Mouse (Mus musculus) forebrain, embryonic 16.5 days (tissue): ENCODE measurements around the gene Krtap8-1. TPM values are rescaled to one million over a fixed set of nuclear protein-coding genes. Genes with fewer than 3 reads are reported as not detected.

Source experiments
- ATAC-seq: fragments of 200-750 bp; cut with Nextera tagmentation; 2 replicates; pipeline ENCODE4 v1.8.0; 2017; ENCODE audit warnings: mild to moderate bottlenecking, moderate library complexity
- H3K27ac ChIP-seq: fragments of 300-500 bp; sonication (generic); 2 replicates; pipeline ENCODE4 v1.5.1; 2014; ENCODE audit warnings: low read length, control low read depth
- H3K27me3 ChIP-seq: fragments of 300-500 bp; sonication (generic); replicated peaks from 2 replicates; pipeline ENCODE4 v1.6.1; 2014; ENCODE audit warnings: low read length; ENCODE audit not compliant: control insufficient read depth, insufficient read depth
- H3K36me3 ChIP-seq: fragments of 300-500 bp; sonication (generic); 2 replicates; pipeline ENCODE4 v1.6.1; 2014; ENCODE audit not compliant: control insufficient read depth, insufficient read depth
- H3K4me1 ChIP-seq: fragments of 300-500 bp; sonication (generic); replicated peaks from 2 replicates; pipeline ENCODE4 v1.6.1; 2014; ENCODE audit warnings: low read length; ENCODE audit not compliant: control insufficient read depth, insufficient read depth
- H3K4me2 ChIP-seq: fragments of 300-500 bp; sonication (generic); 2 replicates; pipeline ENCODE4 v1.6.1; 2014; ENCODE audit warnings: mild to moderate bottlenecking, low read length, control low read depth
- H3K4me3 ChIP-seq: fragments of 300-500 bp; sonication (generic); replicated peaks from 2 replicates; pipeline ENCODE4 v1.5.1; 2014; ENCODE audit warnings: mild to moderate bottlenecking, low read length, control low read depth
- H3K9ac ChIP-seq: fragments of 300-500 bp; sonication (generic); replicated peaks from 2 replicates; pipeline ENCODE4 v1.6.1; 2014; ENCODE audit warnings: low read depth, low read length, control low read depth
- H3K9me3 ChIP-seq: fragments of 300-500 bp; sonication (generic); 2 replicates; pipeline ENCODE4 v1.6.1; 2016; ENCODE audit warnings: low read length; ENCODE audit not compliant: control insufficient read depth
- WGBS: fragments of 180-500 bp; shearing (Covaris S2); extraction: QIAGEN DNeasy Blood & Tissue Kit; methylation state at CpG from one replicate; pipeline ENCODE4 v1.1.7; 2014; 5-methylcytosine and 5-hydroxymethylcytosine counted together
- polyA plus RNA-seq: library from polyadenylated mRNA; unstranded; fragments of >200 nt; fragmentation: Nextera tagmentation; extraction: Ambion mirVana; gene quantifications from 2 replicates; pipeline ENCODE4 v1.2.1, GENCODE M21; 2015

Gene Krtap8-1
- polyA plus RNA-seq, 1 experiment from 2014 or later: not detected

DNA sequence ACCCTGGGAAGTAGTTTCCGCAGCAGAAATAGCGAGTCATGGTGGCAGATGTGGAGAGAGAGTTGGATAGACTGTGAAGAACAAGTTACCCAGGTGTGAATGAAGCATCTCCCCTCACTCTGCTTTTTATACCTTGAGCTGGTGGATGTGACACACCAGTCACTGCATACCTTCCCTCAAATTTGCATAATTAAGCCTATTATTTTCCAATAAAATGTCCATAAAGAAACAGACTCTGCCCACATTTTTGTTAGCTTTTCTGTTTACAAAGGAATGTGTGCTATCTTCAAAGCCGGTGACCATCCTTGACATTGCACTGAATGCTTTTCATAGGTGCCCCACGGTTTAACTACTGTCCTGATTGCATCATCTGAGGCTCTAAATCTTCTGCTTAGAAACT is 20.5 kb upstream of the Krtap8-1 start, which contains the start of gene Krtap7-1:
Krtap7-1 (minus strand) TSS at position 101 of the 400 bp plus-strand sequence.
- Histone ChIP-seq H3K4me2 (no peak within 1 kb of the TSS), H3K36me3 (no peaks in the 10 kb centered on the region), H3K9ac (no peak within 1 kb of the TSS), H3K4me1 (peaks cover 6% of the 10 kb centered on the region), H3K27me3 (no peaks in the 10 kb centered on the region), H3K27ac (no peak within 1 kb of the TSS), H3K4me3 (no peak within 1 kb of the TSS), H3K9me3 (no peaks in the 10 kb centered on the region)
- 88% methylated on average over 4 of the region's 4 CpGs for WGBS
- ATAC-seq: no peak

GRCm38 (mm10) chr16:89503571-89503970 is 15.8 kb upstream of the Krtap8-1 start:
- ATAC-seq: no peak
- H3K27ac ChIP-seq: no peak overlapping the region
- no peak overlapping the region for H3K9ac ChIP-seq
- H3K9me3 ChIP-seq: no peaks in the 10 kb centered on the region
- 83% methylated on average over 2 of the region's 2 CpGs for WGBS
- no peaks in the 10 kb centered on the region for H3K36me3 ChIP-seq
- H3K27me3 ChIP-seq: no peaks in the 10 kb centered on the region
- H3K4me1 ChIP-seq: no peaks in the 10 kb centered on the region
- H3K4me2 ChIP-seq: no peak overlapping the region
- H3K4me3 ChIP-seq: no peak overlapping the region

GRCm38 (mm10) chr16:89501870-89502269 is 14.1 kb upstream of the Krtap8-1 start:
- 82% methylated on average over 5 of the region's 5 CpGs for WGBS
- Histone ChIP-seq H3K9ac (no peak overlapping the region), H3K4me2 (no peak overlapping the region), H3K4me1 (no peaks in the 10 kb centered on the region), H3K4me3 (no peak overlapping the region), H3K36me3 (no peaks in the 10 kb centered on the region), H3K27ac (no peak overlapping the region), H3K9me3 (no peaks in the 10 kb centered on the region), H3K27me3 (no peaks in the 10 kb centered on the region)
- no peak for ATAC-seq

DNA sequence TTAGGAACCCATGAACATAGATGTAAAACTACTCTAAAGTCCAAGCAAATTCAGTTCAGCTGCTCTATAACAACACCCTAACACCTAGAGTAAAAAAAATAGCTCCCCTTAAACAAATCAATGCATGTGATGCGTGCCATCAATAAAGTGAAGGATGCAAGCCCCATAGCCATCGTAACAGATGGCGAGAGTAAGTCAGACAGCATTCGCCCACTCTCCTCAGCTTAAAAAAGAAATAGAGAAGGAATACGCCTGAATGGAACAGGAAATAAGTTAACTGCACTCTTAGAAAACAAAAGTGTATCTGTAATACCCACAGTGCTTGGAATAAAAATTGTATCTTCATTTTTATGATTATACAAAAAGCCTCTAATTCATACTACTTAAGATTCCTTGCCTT is 9.2 kb upstream of the Krtap8-1 start:
- no peaks in the 10 kb centered on the region for H3K9me3 ChIP-seq
- no peak overlapping the region for H3K27ac ChIP-seq
- no peaks in the 10 kb centered on the region for H3K27me3 ChIP-seq
- no peak overlapping the region for H3K9ac ChIP-seq
- H3K4me2 ChIP-seq: no peak overlapping the region
- H3K36me3 ChIP-seq: no peaks in the 10 kb centered on the region
- no peaks in the 10 kb centered on the region for H3K4me1 ChIP-seq
- 80% methylated on average over 5 of the region's 5 CpGs for WGBS
- no peak overlapping the region for H3K4me3 ChIP-seq
- ATAC-seq: no peak

GRCm38 (mm10) chr16:89495394-89496153 is 7.8 kb upstream of the Krtap8-1 start:
- no peaks in the 10 kb centered on the region for H3K36me3 ChIP-seq
- no peak overlapping the region for H3K4me2 ChIP-seq
- H3K9ac ChIP-seq: no peak overlapping the region
- no peak overlapping the region for H3K27ac ChIP-seq
- no peaks in the 10 kb centered on the region for H3K4me1 ChIP-seq
- no peaks in the 10 kb centered on the region for H3K9me3 ChIP-seq
- H3K27me3 ChIP-seq: no peaks in the 10 kb centered on the region
- 64% methylated on average over 7 of the region's 7 CpGs for WGBS
- ATAC-seq: no peak; the same call in 1 of the 2 replicates
- no peak overlapping the region for H3K4me3 ChIP-seq

GRCm38 (mm10) chr16:89477679-89478314 is 10.0 kb downstream of the Krtap8-1 start:
- 88% methylated on average over 12 of the region's 12 CpGs for WGBS
- Histone ChIP-seq H3K27me3 (no peaks in the 10 kb centered on the region), H3K36me3 (no peaks in the 10 kb centered on the region), H3K4me3 (no peak overlapping the region), H3K4me2 (no peak overlapping the region), H3K4me1 (no peaks in the 10 kb centered on the region), H3K27ac (no peak overlapping the region), H3K9ac (no peak overlapping the region), H3K9me3 (no peaks in the 10 kb centered on the region)
- ATAC-seq: no peak

- Histone ChIP-seq H3K4me1 (no peaks in the 10 kb centered on the region), H3K27me3 (no peaks in the 10 kb centered on the region), H3K9ac (no peak overlapping the region), H3K27ac (no peak overlapping the region), H3K4me3 (no peak overlapping the region), H3K9me3 (no peaks in the 10 kb centered on the region), H3K4me2 (no peak overlapping the region), H3K36me3 (no peaks in the 10 kb centered on the region)
- ATAC-seq: no peak
- WGBS: 87% methylated on average over 5 of the region's 5 CpGs
Measured at GRCm38 (mm10) chr16:89461189-89461588, 26.6 kb downstream of the Krtap8-1 start.

Other genes starting within 250 kb of the Krtap8-1 start
- not detected in 2 replicates for gene Krtap21-1, start 84.1 kb downstream of the Krtap8-1 start, polyA plus RNA-seq
- not detected in 2 replicates for gene Krtap6-2, start 67.8 kb downstream of the Krtap8-1 start, polyA plus RNA-seq
- gene Krtap7-1, start 20.4 kb upstream of the Krtap8-1 start, polyA plus RNA-seq: not detected in 2 replicates
- not detected in 2 replicates for gene Krtap11-1, start 83.2 kb upstream of the Krtap8-1 start, polyA plus RNA-seq